Mouse (Mus musculus) cerebellum, adult 2 months (tissue): ENCODE measurements around the gene Mios.

ENCODE experiments used
- CTCF ChIP-seq: fragments of 200-500 bp; IDR thresholded peaks from 2 replicates; pipeline ENCODE4 v1.5.1; 2011; ENCODE audit warnings: low read depth, mild to moderate bottlenecking, control low read depth, low read length, moderate library complexity, borderline replicate concordance; ENCODE audit not compliant: insufficient read depth
- POLR2A ChIP-seq: fragments of 200-500 bp; IDR thresholded peaks from 2 replicates; pipeline ENCODE4 v1.6.1; 2011; ENCODE audit warnings: low read length, control low read depth, borderline replicate concordance; ENCODE audit not compliant: insufficient read depth

DNA sequence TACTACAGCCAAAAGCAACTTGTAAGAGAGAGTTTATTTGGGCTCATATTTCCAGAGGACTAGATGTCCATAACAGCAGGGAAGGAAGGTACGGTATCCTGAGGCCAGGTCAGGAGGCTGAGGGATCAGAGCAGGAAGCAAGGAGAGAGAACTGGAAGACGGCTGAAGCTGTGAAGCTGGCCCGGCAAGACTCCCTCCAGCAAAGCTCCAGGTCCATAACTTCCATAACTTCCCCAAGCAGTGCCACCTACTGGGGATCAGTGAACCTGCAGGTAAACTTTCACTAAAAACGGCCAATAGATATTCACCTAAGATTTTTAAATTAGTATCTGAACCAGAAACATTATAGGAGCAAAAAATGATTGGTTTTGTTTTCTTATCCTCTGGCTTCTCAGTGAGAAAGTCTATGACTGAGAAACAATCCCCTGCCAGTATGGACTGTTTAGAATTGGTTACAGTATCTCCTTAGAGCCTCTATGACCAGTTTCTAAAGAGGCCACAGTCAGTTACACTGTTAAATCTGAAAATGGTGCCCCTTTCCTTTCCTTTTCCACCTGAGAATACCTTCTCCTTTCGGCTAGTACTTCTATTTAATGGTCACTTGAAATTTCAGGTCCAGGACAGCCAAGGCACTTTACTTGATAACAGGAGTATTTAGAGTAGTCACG, 65.5 kb downstream of the Mios start:
- TF ChIP-seq CTCF: peak; percentile 53; the same call in 1 of the 2 replicates
- TF ChIP-seq POLR2A: no peak
